Mouse (Mus musculus): Measurements from ENCODE around the gene Clasp2.
"Not testable (repeated sequence)": the region's sequence is repeated elsewhere in the genome, so short reads cannot be mapped to it uniquely, and the experiment has no call there.

Clasp2 gene

DNA sequence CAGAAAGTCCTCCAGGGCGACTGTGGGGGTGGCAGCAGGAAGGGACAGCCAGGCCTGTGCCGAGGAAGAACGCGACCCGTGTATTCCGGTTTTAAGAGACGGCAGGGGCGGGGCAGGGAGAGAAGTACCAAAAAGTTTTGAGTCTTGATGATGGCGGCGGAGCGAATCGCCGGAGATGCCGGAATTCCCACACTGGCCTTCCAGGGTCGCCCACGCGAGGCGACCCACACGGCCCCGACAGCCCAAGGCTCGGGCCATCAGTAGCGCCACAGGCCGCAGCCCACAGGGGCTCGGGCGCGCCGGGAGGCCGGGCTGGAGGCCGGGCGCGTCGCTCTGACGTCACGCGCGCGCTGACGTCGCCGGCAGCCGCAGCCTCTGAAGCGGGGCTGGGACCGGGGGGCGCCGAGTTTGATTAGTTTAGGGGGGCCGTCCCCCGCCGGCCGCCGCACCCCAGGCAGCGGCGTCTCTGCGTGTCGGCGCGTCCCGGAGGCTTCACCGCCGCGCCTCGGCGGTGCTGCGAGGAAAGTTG lies at the start of gene Clasp2:
Clasp2 (plus strand) TSS at position 366 of the 529 bp plus-strand sequence.
- peak; percentile 65 for DNase-seq (ENCODE audit: low spot score)

DNA sequence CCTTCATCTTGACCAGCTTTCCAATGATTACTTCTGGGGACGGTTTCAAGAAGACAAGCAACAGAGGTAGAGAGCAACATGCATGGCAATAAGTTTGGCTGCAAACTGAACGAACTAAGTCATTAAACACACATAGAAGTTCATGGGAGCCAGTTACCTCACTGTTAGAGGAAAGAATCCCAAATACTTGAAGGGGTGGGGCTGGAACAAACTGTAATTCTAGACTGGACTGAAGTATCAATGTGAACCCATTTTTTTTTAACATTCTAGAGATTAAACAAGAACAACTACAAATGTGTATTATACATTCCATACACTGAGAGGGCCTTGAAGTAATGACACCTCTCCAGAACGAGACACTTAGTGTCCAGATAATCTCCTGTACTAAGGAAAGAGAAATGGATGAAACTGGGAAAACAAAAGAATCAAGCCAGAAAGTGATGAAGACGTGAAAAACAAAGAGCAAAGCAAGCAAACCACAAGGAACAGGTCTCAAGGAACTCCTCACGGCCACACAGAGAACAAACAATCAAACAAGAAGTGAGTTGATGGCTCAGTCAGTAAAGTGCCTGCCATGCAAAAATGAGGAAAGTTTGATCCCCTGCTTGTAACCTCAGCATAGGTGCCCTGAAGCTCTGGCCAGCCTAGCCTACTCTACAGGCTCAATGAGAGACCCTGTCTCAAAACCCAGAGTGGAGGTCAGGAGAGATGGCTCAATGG lies 39.7 kb upstream of the Clasp2 start:
- DNase-seq (ENCODE audit: low spot score), result no peak

DNA sequence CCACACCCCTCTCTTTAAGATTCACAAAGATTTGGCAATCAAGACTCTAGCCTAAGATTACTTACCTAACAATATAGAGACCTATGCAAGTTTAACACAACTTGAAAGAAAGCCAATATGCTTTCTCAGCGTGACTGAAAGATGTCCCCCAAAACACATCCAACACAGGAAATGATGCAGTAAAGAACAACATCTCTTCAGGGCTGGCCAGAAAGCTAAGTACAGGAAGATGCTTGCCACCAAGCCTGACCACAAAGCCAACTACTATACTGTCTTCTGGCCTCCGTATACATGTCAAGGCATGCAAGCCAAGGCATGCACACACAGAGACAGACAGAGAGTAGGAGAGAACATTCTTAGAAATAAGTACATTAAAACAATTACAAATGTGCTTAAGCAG lies 35.2 kb upstream of the Clasp2 start:
- DNase-seq (ENCODE audit: low spot score), result no peak

DNA sequence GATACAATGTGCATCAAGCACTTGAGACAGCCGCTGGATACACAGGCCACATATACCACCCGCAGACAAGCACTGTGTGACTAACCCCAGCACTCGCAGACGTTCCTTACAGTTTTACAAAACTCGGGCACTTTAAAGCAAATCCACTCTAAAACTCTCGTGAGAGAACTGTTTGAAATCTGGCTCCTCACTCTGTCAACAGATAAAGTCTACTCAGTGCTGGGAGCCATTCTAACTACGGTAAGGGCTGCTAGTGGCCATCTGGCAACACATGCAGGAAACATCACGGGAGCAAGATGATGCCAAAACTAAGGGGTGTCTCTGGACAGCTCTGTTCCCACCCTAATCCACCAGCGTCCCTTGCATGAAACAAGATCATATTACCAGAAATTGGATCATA lies 34.4 kb upstream of the Clasp2 start:
- no peak for DNase-seq (ENCODE audit: low spot score)

DNA sequence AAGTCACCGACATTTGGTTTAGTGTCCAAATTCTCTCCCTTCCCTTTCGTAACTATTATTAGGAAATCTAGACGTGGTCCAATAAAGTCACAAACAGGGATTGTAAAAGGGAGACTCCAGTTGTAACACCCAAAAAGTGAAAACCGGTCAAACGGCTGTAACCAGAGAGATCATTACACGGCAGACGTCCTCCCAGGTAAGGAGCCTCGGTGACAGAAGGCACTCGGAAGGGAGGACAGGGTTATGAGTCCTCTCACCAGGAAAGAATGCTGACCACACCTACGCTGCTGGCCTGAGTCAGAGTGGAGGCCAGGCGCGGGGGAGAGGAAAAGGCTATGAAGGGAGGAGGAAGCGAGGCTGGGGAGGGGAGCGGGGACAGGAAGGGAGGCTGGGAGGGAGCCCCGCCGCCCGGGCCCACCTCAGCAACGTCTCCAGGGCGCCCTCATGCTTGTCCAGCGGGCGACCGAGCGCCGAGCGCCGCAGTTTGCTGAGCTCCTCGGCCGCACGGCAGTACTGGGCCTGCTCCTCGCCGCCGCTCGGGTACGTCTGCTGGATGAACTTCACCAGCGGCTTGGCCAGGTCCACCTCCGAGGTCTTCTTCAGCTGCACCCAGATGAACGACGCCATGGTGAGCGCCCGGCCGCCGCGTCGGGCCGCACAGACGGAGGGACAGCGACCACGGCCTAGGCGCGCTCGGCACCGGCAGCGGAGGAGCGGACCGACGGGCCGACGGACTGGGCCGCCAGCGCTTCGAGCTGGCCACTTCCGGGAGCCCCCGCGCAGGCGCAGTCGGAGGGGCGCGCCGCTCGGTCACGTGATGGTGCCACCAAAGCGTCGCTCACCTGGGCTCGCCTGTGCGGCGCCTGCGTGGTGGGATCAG lies 33.6 kb upstream of the Clasp2 start, which contains the start of gene Pdcd6ip:
Pdcd6ip (minus strand) TSS at position 779 of the 880 bp plus-strand sequence.
- peak; percentile 82 for DNase-seq (ENCODE audit: low spot score)

DNA sequence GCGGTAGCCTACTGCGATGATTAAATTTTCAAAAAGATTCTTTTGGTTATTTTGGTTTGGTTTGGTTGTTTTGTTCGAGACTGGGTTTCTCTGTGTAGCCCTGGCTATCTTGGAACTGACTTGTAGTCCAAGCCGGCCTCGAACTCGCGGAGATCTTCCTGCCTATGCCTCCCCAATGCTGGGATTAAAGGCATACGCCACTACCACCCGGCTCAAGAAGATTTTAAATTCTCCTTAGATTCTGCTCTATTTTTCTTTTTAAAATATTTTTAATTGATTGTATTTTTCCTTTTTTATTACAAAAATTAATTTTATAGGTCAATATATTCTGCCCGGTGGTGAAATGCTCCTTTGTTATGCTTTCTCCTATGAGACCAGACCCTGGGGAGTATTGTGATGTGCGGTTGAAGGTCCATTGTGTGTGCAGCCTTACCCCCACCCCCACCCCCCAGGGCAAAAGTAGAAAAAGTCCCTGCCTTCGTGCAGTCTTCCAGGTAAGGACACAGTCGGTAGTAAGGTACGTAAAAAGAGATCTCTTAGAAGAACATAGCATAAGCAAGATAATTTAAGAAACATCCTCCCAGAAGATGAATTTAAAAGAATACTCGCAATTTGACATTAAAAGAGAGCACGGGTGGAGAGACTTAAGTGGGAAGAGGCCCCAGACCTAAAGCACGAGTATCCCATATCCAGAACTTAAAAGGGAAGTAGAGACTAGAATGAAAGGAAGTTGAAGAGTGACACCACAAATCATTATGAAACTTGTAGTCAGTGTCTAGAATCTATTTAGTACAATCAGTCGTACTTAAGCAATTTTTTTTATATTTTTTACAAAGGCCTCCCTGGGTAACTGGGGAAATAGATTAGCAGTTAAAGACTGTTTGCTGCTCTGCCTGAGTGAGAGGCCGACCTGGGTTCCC lies 32.7 kb upstream of the Clasp2 start:
- no peak for DNase-seq (ENCODE audit: low spot score)

DNA sequence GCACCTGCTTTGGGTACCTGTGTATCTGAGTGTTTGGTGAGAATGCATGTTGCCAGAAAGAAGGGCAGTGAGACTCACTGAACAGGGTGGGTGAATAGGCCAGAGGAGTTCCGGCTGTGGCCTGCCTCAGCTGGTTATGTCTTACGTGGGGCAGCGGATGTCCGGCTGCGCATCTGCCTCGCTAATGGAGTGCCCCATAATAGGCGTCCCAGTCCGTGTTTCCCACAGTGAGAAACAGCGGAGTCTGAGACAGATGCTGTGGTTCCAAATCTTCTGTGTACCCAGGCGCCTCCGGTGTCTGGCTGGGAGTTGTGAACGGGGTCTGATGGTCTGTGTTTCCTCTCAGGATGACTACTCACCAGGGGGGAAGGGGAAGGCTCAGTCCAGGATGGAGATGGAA lies 30.4 kb upstream of the Clasp2 start:
- DNase-seq (ENCODE audit: low spot score), result no peak

DNA sequence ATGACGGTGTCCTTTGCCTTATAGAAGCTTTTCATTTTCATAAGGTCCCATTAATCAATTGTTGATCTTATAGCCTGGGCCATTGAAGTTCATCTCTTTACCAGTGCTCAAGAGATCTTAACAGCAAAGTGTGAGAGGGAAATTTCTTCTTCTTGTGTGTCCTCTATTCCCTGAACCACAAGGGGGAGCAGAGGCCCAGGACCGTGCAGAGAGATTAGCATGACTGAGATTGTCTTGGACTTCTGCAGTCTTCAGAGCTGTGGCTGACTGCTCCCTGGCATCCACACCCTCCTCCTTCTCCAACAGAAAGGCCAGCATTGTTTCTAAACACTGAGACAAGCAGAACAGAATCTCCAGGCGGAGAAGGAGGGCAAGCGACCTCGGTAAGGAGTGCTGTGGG lies 22.2 kb upstream of the Clasp2 start:
- no peak for DNase-seq (ENCODE audit: low spot score)

DNA sequence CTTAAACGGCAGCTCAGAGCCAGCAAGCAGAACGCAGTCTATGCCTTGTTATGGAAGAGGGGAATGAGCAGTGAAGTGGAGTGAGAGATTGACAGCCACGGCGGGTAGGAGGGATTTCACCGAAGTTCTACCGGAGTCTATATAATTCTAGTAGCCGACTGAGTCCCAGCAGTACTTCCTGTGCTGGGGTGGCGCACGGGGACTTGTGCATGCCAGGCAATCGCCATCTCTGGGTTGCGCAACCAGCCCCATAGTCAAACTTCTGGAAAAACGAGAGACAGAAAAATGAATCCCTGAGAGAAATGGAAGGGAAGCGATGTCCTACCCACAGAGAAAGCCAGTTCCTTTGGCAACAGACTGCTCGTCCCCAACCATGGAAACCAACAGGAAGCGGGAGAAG lies 16.6 kb upstream of the Clasp2 start:
- no peak for DNase-seq (ENCODE audit: low spot score)

DNA sequence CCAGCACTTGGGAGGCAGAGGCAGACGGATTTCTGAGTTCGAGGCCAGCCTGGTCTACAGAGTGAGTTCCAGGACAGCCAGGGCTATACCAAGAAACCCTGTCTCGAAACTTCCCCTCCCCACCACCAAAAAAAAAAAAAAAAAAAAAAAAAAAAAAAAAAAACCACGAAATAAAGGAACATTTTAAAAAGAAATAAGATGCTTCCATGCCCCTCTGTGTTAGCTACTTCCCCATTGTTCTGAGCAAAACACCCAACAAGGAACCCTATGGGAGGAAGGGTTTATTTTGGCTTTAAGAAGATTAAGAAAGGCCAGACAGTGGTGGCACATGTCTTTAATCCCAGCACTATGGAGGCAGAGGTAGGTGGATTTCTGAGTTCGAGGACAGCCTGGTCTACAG lies 15.7 kb upstream of the Clasp2 start:
- not testable (repeated sequence) for DNase-seq (ENCODE audit: low spot score)

DNA sequence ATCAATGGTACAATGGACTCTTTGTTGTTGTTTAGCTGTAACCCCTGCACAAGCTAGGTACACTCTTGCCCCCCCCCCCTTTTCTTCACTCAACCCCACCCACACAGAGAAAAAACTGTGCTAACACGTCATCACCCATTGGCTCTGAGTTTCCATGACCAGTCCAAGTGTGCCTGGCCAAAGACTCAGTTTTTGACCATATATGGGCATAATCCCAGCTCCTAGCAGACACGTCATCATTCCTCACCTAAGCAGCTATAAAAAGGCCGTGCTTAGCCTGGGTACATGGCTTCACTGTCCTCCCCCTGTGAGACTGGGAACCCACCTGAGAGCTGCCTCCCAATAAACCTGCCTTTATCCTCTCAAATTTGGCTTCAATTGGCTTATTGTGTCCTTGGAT lies 15.1 kb upstream of the Clasp2 start:
- no peak for DNase-seq (ENCODE audit: low spot score)

DNA sequence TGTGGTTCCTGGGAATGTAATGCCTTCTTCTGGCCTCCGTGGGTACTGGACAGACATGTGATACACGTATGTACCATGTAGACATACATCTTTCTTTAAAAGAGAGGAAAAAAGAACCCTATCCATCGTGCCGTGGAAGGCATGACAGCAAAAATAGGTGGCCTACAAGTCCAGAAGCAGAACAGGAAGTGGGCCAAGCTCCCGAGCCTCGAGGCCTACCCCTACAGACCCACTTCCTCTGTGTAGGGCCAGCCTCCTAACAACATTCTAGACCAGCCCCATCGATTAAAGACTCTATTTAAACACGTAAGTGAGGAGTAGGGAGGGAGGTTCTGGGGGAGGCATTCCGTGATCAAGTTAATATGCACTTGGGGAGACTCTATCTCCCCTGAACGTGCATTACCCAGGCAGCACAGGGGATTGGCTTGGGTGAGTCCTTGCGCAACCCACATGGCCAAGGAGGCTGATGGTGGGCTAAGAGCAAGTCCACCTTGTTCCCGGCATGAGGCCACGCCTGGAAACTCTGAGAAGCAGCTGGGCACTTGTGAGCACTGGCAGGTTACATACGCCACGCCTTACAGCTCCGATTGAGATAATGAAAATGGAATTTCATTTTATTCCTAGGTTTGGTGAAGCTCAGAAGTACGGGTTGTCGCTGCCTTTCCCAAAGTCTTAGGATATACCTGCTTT lies 14.1 kb upstream of the Clasp2 start:
- no peak for DNase-seq (ENCODE audit: low spot score)

DNA sequence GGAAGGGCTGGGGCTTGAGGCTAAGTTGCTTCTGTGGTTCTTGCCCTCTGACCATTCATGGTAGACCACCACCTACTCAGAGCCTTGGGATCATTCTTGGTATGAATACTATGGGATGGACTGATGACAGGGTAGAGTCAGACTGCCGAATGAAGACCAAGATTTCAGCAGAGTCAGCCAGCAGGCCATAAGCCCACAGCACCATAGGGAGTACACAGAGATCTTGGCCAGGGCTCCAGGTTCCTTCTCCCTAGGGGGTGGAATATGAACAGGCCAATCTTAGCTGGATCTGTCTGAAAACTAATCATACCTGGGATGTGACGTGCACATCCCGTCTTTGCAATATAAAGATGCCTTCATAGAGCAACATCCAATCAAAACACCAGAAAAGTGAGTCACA lies 9.7 kb upstream of the Clasp2 start:
- no peak for DNase-seq (ENCODE audit: low spot score)

DNA sequence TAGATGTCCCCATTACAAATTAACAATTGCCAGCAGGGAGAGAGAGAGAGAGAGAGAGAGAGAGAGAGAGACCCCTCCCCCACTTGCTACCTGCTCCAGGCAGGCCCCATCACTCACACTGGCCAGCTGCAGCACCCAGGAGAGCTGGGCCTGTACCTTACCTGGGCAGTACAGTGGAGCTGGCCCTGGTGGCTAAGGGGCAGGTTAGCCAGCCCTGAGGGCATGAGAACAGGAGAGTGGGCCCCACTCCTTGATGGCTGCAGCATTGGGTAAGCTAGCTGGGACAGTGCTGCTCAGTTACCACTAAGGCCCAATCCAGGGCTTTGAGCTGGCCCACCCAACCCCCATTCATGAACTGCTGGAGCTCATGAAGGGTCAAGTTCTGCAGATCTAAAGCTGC lies 5.4 kb upstream of the Clasp2 start:
- DNase-seq (ENCODE audit: low spot score), result no peak

DNA sequence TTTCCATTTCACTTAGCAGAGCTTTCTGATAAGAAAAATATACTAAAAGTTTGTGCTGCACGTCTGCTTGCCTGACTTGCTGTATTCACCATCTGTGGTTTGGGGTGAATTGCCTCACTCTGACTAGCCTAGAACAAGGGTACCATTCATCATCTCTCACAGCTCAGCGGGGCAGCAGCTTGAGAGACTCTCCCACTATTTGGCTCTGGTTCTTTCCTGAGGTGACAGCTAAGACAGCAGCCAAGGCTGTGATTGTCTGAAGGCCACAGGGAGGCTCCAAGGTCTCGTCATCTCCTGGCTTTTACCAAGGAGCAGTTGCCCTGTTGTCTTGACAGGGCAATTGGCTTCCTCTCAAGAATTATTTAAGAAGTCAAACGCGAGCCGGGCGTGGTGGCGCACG lies 3.3 kb upstream of the Clasp2 start:
- DNase-seq (ENCODE audit: low spot score), result no peak

DNA sequence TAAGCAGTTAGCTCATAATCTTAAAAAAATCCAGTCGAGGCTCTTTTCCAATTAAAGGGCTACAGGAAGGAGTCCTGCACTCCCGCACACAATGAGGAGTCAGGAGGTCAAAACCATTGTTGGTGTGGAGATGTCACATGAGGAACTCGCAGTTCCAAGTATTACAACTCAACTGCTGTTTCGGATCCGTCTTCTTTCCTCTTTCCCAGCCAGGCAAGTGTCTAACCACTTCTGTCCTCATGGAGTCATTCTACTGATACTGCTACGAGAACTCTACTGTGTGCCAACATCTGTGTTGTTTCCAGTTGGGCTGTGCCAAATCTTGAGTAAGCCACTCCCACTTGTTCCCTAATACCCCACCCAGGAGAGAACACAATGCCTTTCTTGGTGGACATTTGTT lies 2.3 kb upstream of the Clasp2 start:
- DNase-seq (ENCODE audit: low spot score), result no peak

DNA sequence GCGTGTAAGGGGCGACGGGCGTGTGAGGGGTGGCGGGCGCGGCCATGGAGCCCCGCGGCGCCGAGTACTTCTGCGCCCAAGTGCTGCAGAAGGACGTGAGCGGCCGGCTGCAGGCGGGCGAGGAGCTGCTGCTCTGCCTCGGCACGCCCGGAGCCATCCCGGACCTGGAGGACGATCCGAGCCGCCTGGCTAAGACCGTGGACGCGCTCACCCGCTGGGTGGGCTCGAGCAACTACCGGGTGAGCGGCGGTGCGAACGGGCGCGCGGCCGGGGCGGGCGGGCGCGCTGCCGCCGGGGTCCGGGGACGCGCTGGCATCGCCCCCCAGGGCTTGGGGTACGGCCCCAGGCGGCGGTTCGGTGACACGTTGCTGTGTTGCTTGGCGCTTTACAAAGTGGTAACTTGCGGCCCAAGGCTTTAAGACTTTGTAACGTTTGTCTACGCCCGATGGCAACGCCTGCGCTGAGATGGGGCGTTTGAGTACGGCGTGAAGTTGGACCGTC lies 414 bp downstream of the Clasp2 start:
- DNase-seq (ENCODE audit: low spot score), result no peak

DNA sequence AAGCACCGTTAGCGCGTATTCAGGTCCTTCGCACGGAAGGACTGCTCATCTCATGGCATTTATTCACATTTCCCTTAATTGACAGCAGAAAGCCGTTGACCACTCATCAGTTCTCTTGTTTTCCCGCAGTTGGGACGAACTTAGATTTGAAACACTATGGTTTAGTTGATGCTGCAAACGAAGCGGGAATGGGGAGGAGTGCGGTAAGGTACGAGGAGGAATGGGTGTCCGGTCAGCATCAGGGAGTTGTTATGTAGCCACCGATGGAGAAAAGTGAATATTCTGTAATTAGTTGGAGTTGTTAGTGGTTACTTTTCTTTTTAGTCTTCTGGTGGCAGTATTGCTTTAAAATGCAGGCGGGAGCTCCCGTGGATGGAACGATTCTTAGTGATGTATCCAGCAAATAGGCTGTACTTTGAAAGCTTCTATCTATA lies 1.1 kb downstream of the Clasp2 start:
- no peak for DNase-seq (ENCODE audit: low spot score)

DNA sequence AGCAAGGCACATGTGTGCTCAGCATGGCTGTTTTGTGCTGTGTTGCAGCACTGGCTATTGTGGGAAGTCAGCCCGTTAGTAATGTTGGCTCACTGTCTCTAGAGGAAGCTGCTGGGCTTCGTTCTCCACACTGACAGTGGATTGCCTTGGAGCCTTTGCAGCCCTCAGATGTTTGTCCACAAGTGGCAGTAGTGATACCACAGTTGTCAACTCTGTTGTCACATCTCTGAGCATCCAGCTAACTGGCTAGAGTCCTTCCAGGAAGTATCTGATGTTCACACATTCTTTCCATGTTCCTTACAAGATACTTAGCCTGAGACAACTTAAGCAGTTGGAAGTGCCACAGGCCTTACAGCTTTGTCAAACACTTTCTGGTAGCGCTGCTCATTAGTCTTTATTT lies 2.0 kb downstream of the Clasp2 start:
- no peak for DNase-seq (ENCODE audit: low spot score)

DNA sequence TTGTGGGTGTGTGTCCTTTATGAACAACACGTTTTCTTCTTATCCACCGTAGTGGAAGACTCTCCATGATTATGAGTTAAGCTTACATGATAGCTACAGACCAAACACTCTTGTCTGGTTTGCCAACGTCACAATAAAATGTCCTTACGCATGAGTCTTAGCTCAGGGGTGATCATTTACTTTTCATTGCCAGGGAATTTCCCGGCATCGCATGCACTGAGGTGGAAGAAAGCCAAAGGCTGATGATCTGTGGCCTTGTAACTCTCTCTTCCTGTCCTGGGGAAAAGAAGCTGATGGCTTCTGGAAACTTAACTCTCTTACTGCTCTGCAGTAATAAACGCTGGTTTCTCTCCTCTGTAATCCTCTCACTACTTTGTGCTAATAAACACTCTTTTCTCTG lies 8.1 kb downstream of the Clasp2 start:
- DNase-seq (ENCODE audit: low spot score), result no peak
